Mouse (Mus musculus) heart, embryonic 12.5 days (tissue): ENCODE results near the gene Slc16a8. TPM values are rescaled to one million over a fixed set of nuclear protein-coding genes. Genes with fewer than 3 reads are reported as not detected.

Experiments
- ATAC-seq: fragments of 200-750 bp; cut with Nextera tagmentation; 2 replicates; pipeline ENCODE4 v1.8.0; 2017; ENCODE audit warnings: moderate TSS enrichment, moderate library complexity; ENCODE audit not compliant: insufficient number of reproducible peaks, low FRiP score
- H3K27ac ChIP-seq: fragments of 300-500 bp; sonication (generic); 2 replicates; pipeline ENCODE4 v1.5.1; 2016; ENCODE audit warnings: mild to moderate bottlenecking, moderate library complexity; ENCODE audit not compliant: poor library complexity, severe bottlenecking
- H3K27me3 ChIP-seq: fragments of 300-500 bp; sonication (generic); replicated peaks from 2 replicates; pipeline ENCODE4 v1.6.1; 2016; ENCODE audit warnings: mild to moderate bottlenecking, moderate library complexity
- H3K36me3 ChIP-seq: fragments of 300-500 bp; sonication (generic); 2 replicates; pipeline ENCODE4 v1.6.1; 2016; ENCODE audit warnings: mild to moderate bottlenecking, moderate library complexity
- H3K4me1 ChIP-seq: fragments of 300-500 bp; sonication (generic); replicated peaks from 2 replicates; pipeline ENCODE4 v1.6.1; 2016; ENCODE audit warnings: mild to moderate bottlenecking
- H3K4me2 ChIP-seq: fragments of 300-500 bp; sonication (generic); 2 replicates; pipeline ENCODE4 v1.6.1; 2016; ENCODE audit warnings: mild to moderate bottlenecking, moderate library complexity
- H3K4me3 ChIP-seq: fragments of 300-500 bp; sonication (generic); 2 replicates; pipeline ENCODE4 v1.5.1; 2016; ENCODE audit warnings: mild to moderate bottlenecking
- H3K9ac ChIP-seq: fragments of 300-500 bp; sonication (generic); 2 replicates; pipeline ENCODE4 v1.6.1; 2016; ENCODE audit warnings: mild to moderate bottlenecking, moderate library complexity
- H3K9me3 ChIP-seq: fragments of 300-500 bp; sonication (generic); replicated peaks from 2 replicates; pipeline ENCODE4 v1.6.1; 2016; ENCODE audit warnings: mild to moderate bottlenecking, moderate library complexity
- WGBS: fragments of 180-500 bp; shearing (Covaris S2); methylation state at CpG from one replicate; pipeline ENCODE4 v1.1.7; 2016; 5-methylcytosine and 5-hydroxymethylcytosine counted together
- polyA plus RNA-seq: library from polyadenylated mRNA; unstranded; fragments of >200 nt; fragmentation: Nextera tagmentation; extraction: Ambion mirVana; gene quantifications from 2 replicates; pipeline ENCODE4 v1.2.1, GENCODE M21; 2016

Slc16a8 gene
- polyA plus RNA-seq, 1 experiment from 2014 or later = 0.65 TPM

- no peak for ATAC-seq
- Histone ChIP-seq H3K4me3 (no peak overlapping the region), H3K4me1 (peaks cover 16% of the 10 kb centered on the region), H3K9ac (no peak overlapping the region), H3K27me3 (no peaks in the 10 kb centered on the region; the same call in 1 of the 2 replicates), H3K27ac (no peak overlapping the region), H3K36me3 (no peaks in the 10 kb centered on the region), H3K9me3 (no peaks in the 10 kb centered on the region), H3K4me2 (no peak overlapping the region)
- WGBS = 52% methylated on average over 3 of the region's 3 CpGs
These were observed 38.4 kb downstream of the Slc16a8 start for GRCm38 (mm10) chr15:79216191-79216590.

GRCm38 (mm10) chr15:79213591-79213990 is 41.0 kb downstream of the Slc16a8 start:
- no peaks in the 10 kb centered on the region; the same call in 1 of the 2 replicates for H3K27me3 ChIP-seq
- WGBS = 64% methylated on average over 6 of the region's 6 CpGs
- no peak overlapping the region for H3K27ac ChIP-seq
- H3K36me3 ChIP-seq = no peaks in the 10 kb centered on the region
- ATAC-seq = no peak
- peaks cover 26% of the 10 kb centered on the region for H3K4me1 ChIP-seq
- H3K9ac ChIP-seq = 0 out of 2 replicates have a peak overlapping the region, but pooled peaks have one; percentile 31
- no peak overlapping the region for H3K4me2 ChIP-seq
- no peak overlapping the region for H3K4me3 ChIP-seq
- H3K9me3 ChIP-seq = no peaks in the 10 kb centered on the region

- 87% methylated on average over 26 of the region's 26 CpGs for WGBS
- ATAC-seq = no peak
- Histone ChIP-seq H3K36me3 (no peaks in the 10 kb centered on the region), H3K4me3 (no peak overlapping the region), H3K4me2 (no peak overlapping the region), H3K27me3 (no peaks in the 10 kb centered on the region; the same call in 1 of the 2 replicates), H3K27ac (no peak overlapping the region), H3K9ac (no peak overlapping the region), H3K9me3 (no peaks in the 10 kb centered on the region), H3K4me1 (peaks cover 26% of the 10 kb centered on the region)
These were observed 41.7 kb downstream of the Slc16a8 start for GRCm38 (mm10) chr15:79212750-79213446.

- Histone ChIP-seq H3K27ac (peak overlapping the region; percentile 44; the same call in 1 of the 2 replicates), H3K4me3 (no peak overlapping the region)
These were observed 44.2 kb downstream of the Slc16a8 start for GRCm38 (mm10) chr15:79210357-79210756.

GRCm38 (mm10) chr15:79208758-79209439 is 45.7 kb downstream of the Slc16a8 start:
- peaks cover 4% of the 10 kb centered on the region; the same call in 1 of the 2 replicates for H3K27me3 ChIP-seq
- H3K36me3 ChIP-seq = no peaks in the 10 kb centered on the region
- H3K4me2 ChIP-seq = no peak overlapping the region
- H3K9me3 ChIP-seq = no peaks in the 10 kb centered on the region
- no peak overlapping the region for H3K4me3 ChIP-seq
- 67% methylated on average over 27 of the region's 27 CpGs for WGBS
- H3K9ac ChIP-seq = no peak overlapping the region
- peaks cover 23% of the 10 kb centered on the region for H3K4me1 ChIP-seq
- H3K27ac ChIP-seq = no peak overlapping the region
- ATAC-seq = no peak

More at GRCm38 (mm10) chr15:79210357-79210756, 44.2 kb downstream of the Slc16a8 start:
- Histone ChIP-seq H3K9me3 (no peaks in the 10 kb centered on the region), H3K4me2 (no peak overlapping the region), H3K9ac (0 out of 2 replicates have a peak overlapping the region, but pooled peaks have one; percentile 20), H3K4me1 (peaks cover 26% of the 10 kb centered on the region), H3K36me3 (no peaks in the 10 kb centered on the region), H3K27me3 (no peaks in the 10 kb centered on the region; the same call in 1 of the 2 replicates)
- no peak for ATAC-seq
- WGBS = 46% methylated on average over 2 of the region's 2 CpGs

- H3K4me2 ChIP-seq = no peak overlapping the region
- peaks cover 16% of the 10 kb centered on the region for H3K4me1 ChIP-seq
- no peaks in the 10 kb centered on the region for H3K9me3 ChIP-seq
- no peak overlapping the region for H3K4me3 ChIP-seq
- peaks cover 10% of the 10 kb centered on the region; the same call in 1 of the 2 replicates for H3K27me3 ChIP-seq
- ATAC-seq = no peak
- H3K36me3 ChIP-seq = no peaks in the 10 kb centered on the region
- H3K27ac ChIP-seq = no peak overlapping the region
- no peak overlapping the region for H3K9ac ChIP-seq
- 76% methylated on average over 6 of the region's 6 CpGs for whole genome bisulfite sequencing
These were observed 46.4 kb downstream of the Slc16a8 start for GRCm38 (mm10) chr15:79208211-79208610.

GRCm38 (mm10) chr15:79202575-79202974 is 52.0 kb downstream of the Slc16a8 start:
- H3K4me1 ChIP-seq = peaks cover 31% of the 10 kb centered on the region
- no peak overlapping the region for H3K27ac ChIP-seq
- H3K9me3 ChIP-seq = no peaks in the 10 kb centered on the region
- peak overlapping the region; percentile 12 for H3K4me2 ChIP-seq
- H3K36me3 ChIP-seq = no peaks in the 10 kb centered on the region
- no peak for ATAC-seq
- WGBS = 25% methylated on average over 10 of the region's 10 CpGs
- peaks cover 18% of the 10 kb centered on the region for H3K27me3 ChIP-seq
- H3K9ac ChIP-seq = no peak overlapping the region
- H3K4me3 ChIP-seq = no peak overlapping the region

- H3K4me2 ChIP-seq = no peak overlapping the region
- peaks cover 18% of the 10 kb centered on the region for H3K27me3 ChIP-seq
- no peak overlapping the region for H3K27ac ChIP-seq
- no peak for ATAC-seq
- peaks cover 31% of the 10 kb centered on the region for H3K4me1 ChIP-seq
- no peaks in the 10 kb centered on the region for H3K36me3 ChIP-seq
- H3K9me3 ChIP-seq = no peaks in the 10 kb centered on the region
- no peak overlapping the region for H3K9ac ChIP-seq
- WGBS = 27% methylated on average over 13 of the region's 13 CpGs
- H3K4me3 ChIP-seq = no peak overlapping the region
These were observed 52.9 kb downstream of the Slc16a8 start for GRCm38 (mm10) chr15:79201491-79202150.

Other genes starting within 250 kb of the Slc16a8 start
- gene H1f0, start 226.3 kb downstream of the Slc16a8 start, polyA plus RNA-seq = 294 and 300 TPM in 2 replicates
- not detected in 2 replicates for gene Galr3, start 212.9 kb downstream of the Slc16a8 start, polyA plus RNA-seq
- gene Ankrd54, start 191.9 kb downstream of the Slc16a8 start, polyA plus RNA-seq = 29.0 and 30.0 TPM in 2 replicates
- 165 TPM in 2 replicates for gene Eif3l, start 179.6 kb downstream of the Slc16a8 start, polyA plus RNA-seq
- 24.2 and 24.3 TPM in 2 replicates for gene Micall1, start 145.9 kb downstream of the Slc16a8 start, polyA plus RNA-seq
- 265 and 289 TPM in 2 replicates for gene Polr2f, start 113.8 kb downstream of the Slc16a8 start, polyA plus RNA-seq
- gene 1700088E04Rik, start 113.5 kb downstream of the Slc16a8 start, polyA plus RNA-seq = 6.3 and 6.6 TPM in 2 replicates
- 0.28 and 0.44 TPM in 2 replicates for gene Sox10, start 89.5 kb downstream of the Slc16a8 start, polyA plus RNA-seq
- 33.8 and 37.6 TPM in 2 replicates for gene Pick1, start 25.6 kb downstream of the Slc16a8 start, polyA plus RNA-seq
- 0.49 and 1.0 TPM in 2 replicates for gene Gm49486, start 25.4 kb downstream of the Slc16a8 start, polyA plus RNA-seq
- 9.3 and 11.9 TPM in 2 replicates for gene Baiap2l2, start 30.8 kb upstream of the Slc16a8 start, polyA plus RNA-seq
- gene Pla2g6, start 73.6 kb upstream of the Slc16a8 start, polyA plus RNA-seq = 12.1 and 14.4 TPM in 2 replicates
- 1.9 and 2.6 TPM in 2 replicates for gene Maff, start 91.9 kb upstream of the Slc16a8 start, polyA plus RNA-seq
- gene Tmem184b, start 148.8 kb upstream of the Slc16a8 start, polyA plus RNA-seq = 77.2 and 82.3 TPM in 2 replicates
- gene Csnk1e, start 200.8 kb upstream of the Slc16a8 start, polyA plus RNA-seq = 103 and 111 TPM in 2 replicates